Mouse (Mus musculus): Measurements from ENCODE around the gene Pim1. TPM values are rescaled to one million over a fixed set of nuclear protein-coding genes. Genes with fewer than 3 reads are reported as not detected.
A peak's percentile ranks its signal among the peaks of the same experiment; 100 is the strongest.

Pim1 gene
- polyA plus RNA-seq, 1 experiment from 2014 or later, result 20.1 TPM

- no peaks in the 10 kb centered on the region; the same call in 1 of the 2 replicates for H3K36me3 ChIP-seq
- 78% methylated on average over 8 of the region's 8 CpGs for WGBS
- H3K27me3 ChIP-seq, result no peaks in the 10 kb centered on the region
- no peak for ATAC-seq (ENCODE audit: insufficient number of reproducible peaks, insufficient read depth, low FRiP score, low TSS enrichment)
- no peak overlapping the region for H3K9ac ChIP-seq
- no peaks in the 10 kb centered on the region for H3K9me3 ChIP-seq
- peak overlapping the region; percentile 96; the same call in 1 of the 2 replicates for H3K27ac ChIP-seq
- peaks cover 14% of the 10 kb centered on the region for H3K4me1 ChIP-seq
- 0 out of 2 replicates have a peak overlapping the region, but pooled peaks have one; percentile 81 for H3K4me3 ChIP-seq
- H3K4me2 ChIP-seq (replicated peaks), result 0 out of 2 replicates have a peak overlapping the region, but pooled peaks have one; percentile 73
Observed at GRCm38 (mm10) chr17:29488257-29488977, 2.1 kb upstream of the Pim1 start.

GRCm38 (mm10) chr17:29488978-29489970 is 1.3 kb upstream of the Pim1 start:
- H3K27me3 ChIP-seq, result no peaks in the 10 kb centered on the region
- H3K9me3 ChIP-seq, result no peaks in the 10 kb centered on the region
- H3K36me3 ChIP-seq, result peaks cover 8% of the 10 kb centered on the region
- peak overlapping the region; percentile 81 for H3K4me3 ChIP-seq
- H3K27ac ChIP-seq, result peak overlapping the region; percentile 96
- WGBS, result 7% methylated on average over 30 of the region's 30 CpGs
- H3K4me1 ChIP-seq, result peaks cover 15% of the 10 kb centered on the region
- peak overlapping the region; percentile 88 for H3K9ac ChIP-seq
- peak overlapping the region; percentile 73 for H3K4me2 ChIP-seq (replicated peaks)
- ATAC-seq (ENCODE audit: insufficient number of reproducible peaks, insufficient read depth, low FRiP score, low TSS enrichment), result no peak

- Histone ChIP-seq H3K36me3 (peaks cover 15% of the 10 kb centered on the region), H3K4me1 (peaks cover 15% of the 10 kb centered on the region), H3K9ac (peak overlapping the region; percentile 88), H3K4me3 (peak overlapping the region; percentile 81), H3K9me3 (no peaks in the 10 kb centered on the region), H3K4me2 (replicated peaks) (peak overlapping the region; percentile 74), H3K27ac (peak overlapping the region; percentile 96), H3K27me3 (no peaks in the 10 kb centered on the region)
- under 1% methylated on average over 51 of the region's 68 CpGs for WGBS
- ATAC-seq (ENCODE audit: insufficient number of reproducible peaks, insufficient read depth, low FRiP score, low TSS enrichment), result peak; percentile 80
Observed at GRCm38 (mm10) chr17:29489971-29490712, 411 bp upstream of the Pim1 start.

GRCm38 (mm10) chr17:29491591-29492268 is 1.2 kb downstream of the Pim1 start:
- H3K27ac ChIP-seq, result peak overlapping the region; percentile 96
- WGBS, result under 1% methylated on average over 48 of the region's 48 CpGs
- H3K4me1 ChIP-seq, result peaks cover 15% of the 10 kb centered on the region
- H3K4me3 ChIP-seq, result peak overlapping the region; percentile 81
- H3K36me3 ChIP-seq, result peaks cover 19% of the 10 kb centered on the region
- H3K9ac ChIP-seq, result peak overlapping the region; percentile 88
- H3K27me3 ChIP-seq, result no peaks in the 10 kb centered on the region
- no peak for ATAC-seq (ENCODE audit: insufficient number of reproducible peaks, insufficient read depth, low FRiP score, low TSS enrichment)
- H3K4me2 ChIP-seq (replicated peaks), result peak overlapping the region; percentile 74
- H3K9me3 ChIP-seq, result no peaks in the 10 kb centered on the region

GRCm38 (mm10) chr17:29492269-29493191 is 2.0 kb downstream of the Pim1 start:
- H3K4me2 ChIP-seq (replicated peaks), result peak overlapping the region; percentile 74
- H3K27me3 ChIP-seq, result no peaks in the 10 kb centered on the region
- peak overlapping the region; percentile 96 for H3K27ac ChIP-seq
- no peak for ATAC-seq (ENCODE audit: insufficient number of reproducible peaks, insufficient read depth, low FRiP score, low TSS enrichment)
- WGBS, result 2% methylated on average over 22 of the region's 22 CpGs
- no peaks in the 10 kb centered on the region for H3K9me3 ChIP-seq
- peak overlapping the region; percentile 81 for H3K4me3 ChIP-seq
- H3K36me3 ChIP-seq, result peaks cover 19% of the 10 kb centered on the region
- peak overlapping the region; percentile 88 for H3K9ac ChIP-seq
- H3K4me1 ChIP-seq, result peaks cover 15% of the 10 kb centered on the region

- 76% methylated on average over 11 of the region's 11 CpGs for WGBS
Observed at GRCm38 (mm10) chr17:29493461-29493980, 3.0 kb downstream of the Pim1 start.

GRCm38 (mm10) chr17:29494062-29494731 is 3.6 kb downstream of the Pim1 start:
- H3K4me3 ChIP-seq, result no peak overlapping the region
- no peak overlapping the region for H3K9ac ChIP-seq
- H3K9me3 ChIP-seq, result no peaks in the 10 kb centered on the region
- no peak overlapping the region for H3K4me2 ChIP-seq (replicated peaks)
- H3K36me3 ChIP-seq, result peaks cover 19% of the 10 kb centered on the region
- H3K27ac ChIP-seq, result peak overlapping the region; percentile 2; the same call in 1 of the 2 replicates
- WGBS, result 72% methylated on average over 10 of the region's 10 CpGs
- no peaks in the 10 kb centered on the region for H3K27me3 ChIP-seq
- ATAC-seq (ENCODE audit: insufficient number of reproducible peaks, insufficient read depth, low FRiP score, low TSS enrichment), result no peak
- H3K4me1 ChIP-seq, result peaks cover 7% of the 10 kb centered on the region; the same call in 1 of the 2 replicates

More at GRCm38 (mm10) chr17:29493461-29493980, 3.0 kb downstream of the Pim1 start:
- Histone ChIP-seq H3K9ac (peak overlapping the region; percentile 44; the same call in 1 of the 2 replicates), H3K36me3 (peaks cover 19% of the 10 kb centered on the region), H3K9me3 (no peaks in the 10 kb centered on the region), H3K27me3 (no peaks in the 10 kb centered on the region), H3K4me2 (replicated peaks) (peak overlapping the region; percentile 74), H3K4me3 (peak overlapping the region; percentile 81), H3K27ac (peak overlapping the region; percentile 63; the same call in 1 of the 2 replicates), H3K4me1 (peaks cover 12% of the 10 kb centered on the region)
- no peak for ATAC-seq (ENCODE audit: insufficient number of reproducible peaks, insufficient read depth, low FRiP score, low TSS enrichment)

- no peak overlapping the region for H3K9ac ChIP-seq
- no peak for ATAC-seq (ENCODE audit: insufficient number of reproducible peaks, insufficient read depth, low FRiP score, low TSS enrichment)
- peaks cover 7% of the 10 kb centered on the region; the same call in 1 of the 2 replicates for H3K4me1 ChIP-seq
- 72% methylated on average over 7 of the region's 8 CpGs for WGBS
- no peak overlapping the region for H3K4me3 ChIP-seq
- no peak overlapping the region for H3K4me2 ChIP-seq (replicated peaks)
- H3K9me3 ChIP-seq, result no peaks in the 10 kb centered on the region
- H3K27ac ChIP-seq, result no peak overlapping the region
- no peaks in the 10 kb centered on the region for H3K27me3 ChIP-seq
- peaks cover 19% of the 10 kb centered on the region for H3K36me3 ChIP-seq
Observed at GRCm38 (mm10) chr17:29494732-29495076, 4.2 kb downstream of the Pim1 start.

- Histone ChIP-seq H3K27ac (no peak overlapping the region), H3K9ac (no peak overlapping the region), H3K4me3 (no peak overlapping the region), H3K4me1 (peaks cover 7% of the 10 kb centered on the region; the same call in 1 of the 2 replicates), H3K36me3 (peaks cover 19% of the 10 kb centered on the region), H3K9me3 (no peaks in the 10 kb centered on the region), H3K27me3 (no peaks in the 10 kb centered on the region), H3K4me2 (replicated peaks) (no peak overlapping the region)
- no peak for ATAC-seq (ENCODE audit: insufficient number of reproducible peaks, insufficient read depth, low FRiP score, low TSS enrichment)
- WGBS, result 82% methylated on average over 6 of the region's 6 CpGs
Observed at GRCm38 (mm10) chr17:29496211-29497070, 5.9 kb downstream of the Pim1 start.

Measured in embryonic facial prominence, embryonic 12.5 days (tissue).